Mouse (Mus musculus) kidney, adult 2 months (tissue): Measurements from ENCODE around the gene Fsd2.

Experiments
- CTCF ChIP-seq: fragments of 200-500 bp; conservative IDR thresholded peaks from 2 replicates; pipeline ENCODE4 v1.5.1; 2011; ENCODE audit warnings: low read depth, mild to moderate bottlenecking, control low read depth, low read length, moderate library complexity, mixed read lengths; ENCODE audit not compliant: insufficient read depth, insufficient read length
- POLR2A ChIP-seq: fragments of 200-500 bp; IDR thresholded peaks from one replicate; pipeline ENCODE4 v1.6.1; 2011; ENCODE audit warnings: low read depth, low read length, control low read depth

DNA sequence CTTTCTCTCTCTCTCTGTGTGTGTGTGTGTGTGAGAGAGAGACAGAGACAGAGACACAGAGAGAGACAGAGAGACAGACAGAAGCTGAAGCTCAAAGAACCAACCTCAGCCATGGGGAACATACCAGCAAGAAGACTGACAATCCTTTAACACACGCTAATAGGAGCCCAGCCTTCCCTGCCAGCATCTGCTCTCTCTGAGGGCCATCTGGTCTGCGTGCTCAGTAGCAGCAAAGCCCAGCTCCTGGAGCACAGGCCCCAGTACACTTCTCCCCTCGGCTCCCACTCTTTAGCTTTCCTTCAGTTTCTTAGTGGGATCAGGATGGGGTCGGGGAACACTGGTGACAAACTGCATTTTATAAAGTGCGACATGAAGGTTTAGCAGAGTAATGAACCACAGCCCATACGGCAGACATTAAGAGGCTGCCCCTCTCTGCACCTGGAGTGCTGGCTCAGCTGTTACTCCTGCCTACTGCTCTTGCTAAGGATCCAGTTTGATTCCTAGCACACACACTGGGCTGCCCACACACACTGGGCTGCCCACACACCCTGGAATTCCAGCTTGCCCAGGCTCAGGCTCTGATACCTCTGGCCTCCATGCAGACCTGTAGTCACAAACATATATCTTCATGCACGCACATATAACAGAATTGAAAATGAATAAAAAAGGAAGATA is 1.2 kb downstream of the Fsd2 start:
- TF ChIP-seq POLR2A = no peak
- TF ChIP-seq CTCF = no peak
